28 mouse cellular contexts compared by ENCODE assay signal in the genomic region with DNA sequence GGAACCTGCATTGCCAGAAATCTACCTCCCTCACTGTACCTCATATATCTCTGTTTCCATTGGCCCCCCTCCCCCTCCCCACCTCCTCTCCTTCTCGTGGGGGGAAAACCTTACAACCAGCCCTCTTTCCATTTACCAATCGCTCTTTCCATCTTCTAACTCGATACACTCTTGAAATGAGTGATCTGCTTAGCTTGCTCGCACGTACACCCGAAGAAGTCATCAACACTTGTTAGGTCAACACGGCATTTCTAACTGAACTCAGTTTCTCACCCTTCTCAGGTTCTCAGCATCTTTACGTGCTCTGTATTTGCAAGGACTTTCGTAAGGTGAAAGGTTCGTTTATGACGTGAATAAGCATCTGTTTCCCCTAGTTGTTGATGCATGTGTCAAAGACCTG. TPM values are rescaled to one million over a fixed set of nuclear protein-coding genes. Genes with fewer than 3 reads are reported as not detected.
DNase-seq lines count a peak whose midpoint lies in the region; TF ChIP-seq lines count a peak whose summit lies in the region.
"Had no signal": no experiment of that assay in that cellular context is flagged by ENCODE, and none has a peak within 500 bp of the region (broad histone marks: within the 10 kb centered on the region; RNA-seq: fewer than 3 reads in every experiment).

No protein-coding gene starts in this region.

- H3K36me3 ChIP-seq in CH12.LX (replicated peaks in 1 of 2; ENCODE audit: control insufficient read depth in 1 of 2, insufficient read depth in 1 of 2, low read length in 1 of 2), result no peaks in the 10 kb centered on the region
- H3K36me3 ChIP-seq: embryonic facial prominence, embryonic 10.5 days; embryonic facial prominence, embryonic 13.5 days; forebrain, embryonic 10.5 days; heart, embryonic 12.5 days; heart, embryonic 15.5 days; intestine, embryonic 15.5 days had no signal

- in situ Hi-C loops in CH12.LX (cut with MboI; ENCODE audit: low pct_ligation_motif_present, low pct_unique_long_range_greater_than_20kb, low sequenced_read_pairs), result no loop called here

- H3K79me2 ChIP-seq in CH12.LX (replicated peaks; ENCODE audit: control insufficient read depth, extremely low read depth, insufficient read depth, poor library complexity, severe bottlenecking), result no peaks in the 10 kb centered on the region

- peak overlapping the region in 1 of 3 experiments; percentile 41 for H3K4me3 ChIP-seq in CH12.LX (replicated peaks in 1 of 3; ENCODE audit: low read depth in 2 of 3, low read length in 2 of 3, poor library complexity in 1 of 3)
- H3K4me3 ChIP-seq: embryonic facial prominence, embryonic 10.5 days; embryonic facial prominence, embryonic 13.5 days; forebrain, embryonic 10.5 days; gastrocnemius, adult 2 months; heart, embryonic 12.5 days; heart, embryonic 15.5 days; intestine, embryonic 15.5 days had no signal

- dilution Hi-C loops in CH12.LX (cut with MboI; ENCODE audit: extremely low pct_ligation_motif_present, extremely low pct_unique_long_range_greater_than_20kb, low sequenced_read_pairs), result no loop called here

- H3K9me3 ChIP-seq in CH12.LX (replicated peaks; ENCODE audit: low read length), result no peaks in the 10 kb centered on the region
- H3K9me3 ChIP-seq: embryonic facial prominence, embryonic 10.5 days; embryonic facial prominence, embryonic 13.5 days; forebrain, embryonic 10.5 days; heart, embryonic 12.5 days; heart, embryonic 15.5 days; intestine, embryonic 15.5 days had no signal

- peak overlapping the region; percentile 71 for H3K27ac ChIP-seq in CH12.LX (ENCODE audit: insufficient read depth, low read depth)
- H3K27ac ChIP-seq: embryonic facial prominence, embryonic 10.5 days; embryonic facial prominence, embryonic 13.5 days; forebrain, embryonic 10.5 days; gastrocnemius, adult 2 months; heart, embryonic 15.5 days; hindbrain, embryonic 14.5 days; hindbrain, postnatal 0 days; intestine, embryonic 15.5 days had no signal

- TF ChIP-seq RAD21 in CH12.LX (IDR thresholded peaks at IDR 0.05; ENCODE audit: low read depth, low read length), result no peak

- H3K27me3 ChIP-seq in CH12.LX (replicated peaks), result no peaks in the 10 kb centered on the region
- H3K27me3 ChIP-seq: embryonic facial prominence, embryonic 13.5 days; heart, embryonic 12.5 days; heart, embryonic 15.5 days; intestine, embryonic 15.5 days; Patski had no signal

- no peak for TF ChIP-seq POLR2A in CH12.LX (IDR thresholded peaks at IDR 0.05; ENCODE audit: low read depth, low read length)

- no peak for TF ChIP-seq CTCF in CH12.LX (conservative IDR thresholded peaks at IDR 0.05 in 1 of 2, IDR thresholded peaks at IDR 0.05 in 1 of 2; ENCODE audit: low read depth in 2 of 2, low read length in 2 of 2)

- H3K4me1 ChIP-seq in CH12.LX (ENCODE audit: control insufficient read depth in 1 of 2, insufficient read depth in 2 of 2), result peaks cover 4 to 20% of the 10 kb centered on the region in 2 experiments; a peak in 3 of 4 replicates
- H3K4me1 ChIP-seq: forebrain, embryonic 10.5 days; heart, embryonic 12.5 days; heart, embryonic 15.5 days; intestine, embryonic 15.5 days had no signal

- peak overlapping the region; percentile 95 for H3K4me2 ChIP-seq in CH12.LX (ENCODE audit: insufficient read depth, low read depth, poor library complexity, severe bottlenecking)
- H3K4me2 ChIP-seq: embryonic facial prominence, embryonic 13.5 days; heart, embryonic 12.5 days; heart, embryonic 15.5 days; hindbrain, embryonic 14.5 days; intestine, embryonic 15.5 days had no signal

- DNase-seq in CD4-positive, CD25-positive, alpha-beta regulatory T cell, adult 2 months (ENCODE audit: low read depth, low spot score), result peak; percentile 63
- DNase-seq in CH12.LX (ENCODE audit: extremely low read depth), result peak; percentile 71
- DNase-seq in induced T-regulatory cell, adult 2 months (ENCODE audit: low read depth), result peak; percentile 84
- DNase-seq in right cerebral cortex, adult 18-20 months, result no peak
- DNase-seq in kidney, postnatal 4 days, result no peak
- no peak for DNase-seq in Muller cell, postnatal 12 days (ENCODE audit: inconsistent ontology term)
- DNase-seq: adrenal gland, adult 2 months; adrenal gland, postnatal 14 days; cerebellum, adult 11 months; cerebellum, adult 2 months; cerebellum, adult 9-11 months; cerebellum, postnatal 25 days; forebrain, postnatal 0 days; gastrocnemius, adult 2 months; gastrocnemius, postnatal 14 days; heart, adult 18-20 months; heart, postnatal 10 days; heart, postnatal 4 days; kidney, adult 11 months had no signal

- peak overlapping the region; percentile 66 for H3K9ac ChIP-seq in CH12.LX (ENCODE audit: insufficient read depth, low read depth)
- H3K9ac ChIP-seq: embryonic facial prominence, embryonic 13.5 days; forebrain, postnatal 0 days; heart, embryonic 12.5 days; heart, embryonic 15.5 days; hindbrain, embryonic 14.5 days; intestine, embryonic 15.5 days had no signal

- TF ChIP-seq EP300 in CH12.LX (IDR thresholded peaks at IDR 0.05; ENCODE audit: low read length), result peak; percentile 72

TF ChIP-seq in CH12.LX, 34 proteins besides CTCF, POLR2A, EP300 and RAD21:
- peak; percentile 71; the same call in 1 of the 2 replicates for TF ChIP-seq TCF12 (IDR thresholded peaks at IDR 0.05; ENCODE audit: low read depth, low read length)
- peak; percentile 43; the same call in 1 of the 2 replicates for TF ChIP-seq MAX (IDR thresholded peaks at IDR 0.05; ENCODE audit: low read length)
- TF ChIP-seq SMC3 (IDR thresholded peaks at IDR 0.05; ENCODE audit: low read depth, low read length), result no peak; the same call in 1 of the 2 replicates
- TF ChIP-seq SIN3A (IDR thresholded peaks at IDR 0.05; ENCODE audit: low read length), result 0 out of 2 replicates have a peak, but pooled peaks have one; percentile 46
- no peak for TF ChIP-seq ELF1 (IDR thresholded peaks at IDR 0.05; ENCODE audit: low read depth, low read length)
- TF ChIP-seq MAFK (IDR thresholded peaks at IDR 0.05; ENCODE audit: insufficient replicate concordance, low read length), result peak; percentile 62; the same call in 1 of the 2 replicates
- no peak for TF ChIP-seq RCOR1 (conservative IDR thresholded peaks at IDR 0.05; ENCODE audit: low read depth, low read length)
- peak; percentile 92 for TF ChIP-seq ETS1 (conservative IDR thresholded peaks at IDR 0.05; ENCODE audit: low read depth, low read length)
- peak; percentile 86 for TF ChIP-seq JUND (conservative IDR thresholded peaks at IDR 0.05; ENCODE audit: low read depth, low read length)
- TF ChIP-seq JUN (IDR thresholded peaks at IDR 0.05; ENCODE audit: insufficient read depth, low read depth, low read length), result peak; percentile 75; the same call in 1 of the 2 replicates
- 0 out of 2 replicates have a peak, but pooled peaks have one; percentile 16 for TF ChIP-seq CHD1 (IDR thresholded peaks at IDR 0.05; ENCODE audit: low read depth, low read length)
- no peak for TF ChIP-seq E2F4 (IDR thresholded peaks at IDR 0.05; ENCODE audit: insufficient replicate concordance, low read depth, low read length)
- TF ChIP-seq USF2 (conservative IDR thresholded peaks at IDR 0.05; ENCODE audit: low read depth, low read length), result no peak
- TF ChIP-seq MEF2A (IDR thresholded peaks at IDR 0.05; ENCODE audit: borderline replicate concordance, low read depth, low read length), result peak; percentile 81; the same call in 1 of the 2 replicates
- TF ChIP-seq BHLHE40 (IDR thresholded peaks at IDR 0.05; ENCODE audit: low read depth, low read length), result peak; percentile 68
- TF ChIP-seq MAZ (IDR thresholded peaks at IDR 0.05; ENCODE audit: low read depth, low read length), result peak; percentile 80; the same call in 1 of the 2 replicates
- no peak for TF ChIP-seq USF1 (IDR thresholded peaks at IDR 0.05; ENCODE audit: low read depth, low read length)
- peak; percentile 85 for TF ChIP-seq CHD2 (IDR thresholded peaks at IDR 0.05; ENCODE audit: low read length)
- peak; percentile 97 for TF ChIP-seq IRF4 (IDR thresholded peaks at IDR 0.05; ENCODE audit: low read depth, low read length)

RNA-seq across cellular contexts. Expression of a gene that starts 10.6 kb away (rescaled TPM):
- total RNA-seq in CH12.LX (2012; rRNA removed) (9.1 and 13.1 TPM in 2 replicates), CH12.LX (2014; rRNA removed) (7.5 and 8.3 TPM in 2 replicates)
- 20.7 and 22.7 TPM in 2 replicates for polyA plus RNA-seq in CH12.LX (2012; ENCODE audit: insufficient read length, low read depth)

RNA-seq across cellular contexts. Expression of a gene that starts 48.3 kb away (rescaled TPM):
- total RNA-seq in CH12.LX (2012; rRNA removed), result 0.55 and 1.1 TPM in 2 replicates
- total RNA-seq in CH12.LX (2014; rRNA removed), result 0.41 and 1.4 TPM in 2 replicates
- 0.37 and 0.70 TPM in 2 replicates for polyA plus RNA-seq in CH12.LX (2012; ENCODE audit: insufficient read length, low read depth)

Comparison
In these comparisons a context has a peak if more than half of its experiments do, and no peak if none do; other contexts are left out.
1. DNase-seq: peak in CD4-positive, CD25-positive, alpha-beta regulatory T cell, adult 2 months (single experiment), CH12.LX (single experiment) and induced T-regulatory cell, adult 2 months (single experiment); none in right cerebral cortex, adult 18-20 months (single experiment), kidney, postnatal 4 days (0 of 2) and Muller cell, postnatal 12 days (single experiment).